Mouse (Mus musculus) myocyte (in vitro differentiated cells): ENCODE results near the gene Dlx3.

ENCODE experiments used
- MAX ChIP-seq: IDR thresholded peaks from one replicate; pipeline ENCODE4 v1.6.1; 2011; ENCODE audit warnings: low read depth, mild to moderate bottlenecking, control low read depth
- MYOD1 ChIP-seq, 3 experiments: IDR thresholded peaks; one replicate each; pipeline ENCODE4 v1.6.1; 2011; ENCODE audit warnings: control low read depth in 2 of 3, low read depth in 2 of 3, mild to moderate bottlenecking in 2 of 3, moderate library complexity in 1 of 3; ENCODE audit not compliant: insufficient read length in 2 of 3, control insufficient read depth in 1 of 3
- POLR2A ChIP-seq: IDR thresholded peaks from one replicate; pipeline ENCODE4 v1.6.1; 2011; ENCODE audit warnings: low read depth, mild to moderate bottlenecking, control low read depth, moderate library complexity; ENCODE audit not compliant: insufficient read length

DNA sequence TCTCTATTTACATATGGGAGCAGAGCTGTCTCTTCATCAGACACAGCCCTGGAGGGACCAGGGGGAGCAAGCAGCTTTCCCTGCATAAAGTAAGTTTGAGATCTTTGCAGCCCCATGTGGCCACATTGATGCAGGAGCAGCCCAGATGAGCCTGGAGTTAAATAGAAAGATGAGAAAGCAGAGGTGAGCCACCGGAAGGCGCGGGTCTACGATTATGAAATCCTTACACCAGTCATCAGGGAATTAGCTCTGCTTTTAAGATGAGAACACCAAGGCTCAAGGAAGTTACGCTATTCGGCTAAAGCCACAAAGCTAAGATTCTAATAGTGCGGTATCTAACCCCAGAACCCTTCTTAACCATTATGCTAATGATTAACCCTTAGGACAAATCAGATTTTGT is 42.0 kb upstream of the Dlx3 start:
- no peak for TF ChIP-seq MYOD1 (IDR thresholded peaks at IDR 0.05; ENCODE audit: control insufficient read depth in 1 of 3, insufficient read length in 2 of 3, low read depth in 2 of 3)
- TF ChIP-seq MAX: no peak
- no peak for TF ChIP-seq POLR2A
